Mouse (Mus musculus) forebrain, embryonic 11.5 days (tissue): Measurements from ENCODE around the gene Nup35. TPM values are rescaled to one million over a fixed set of nuclear protein-coding genes. Genes with fewer than 3 reads are reported as not detected.

Experiments
- ATAC-seq: fragments of 200-750 bp; cut with Nextera tagmentation; replicated peaks from 2 replicates; pipeline ENCODE4 v1.8.0; 2017; ENCODE audit warnings: moderate TSS enrichment; ENCODE audit not compliant: low FRiP score
- DNase-seq: peaks from one replicate; pipeline ENCODE4 v3.0.0-alpha.2; 2017; ENCODE audit warnings: low spot score
- H3K27ac ChIP-seq: fragments of 300-500 bp; sonication (generic); 2 replicates; pipeline ENCODE4 v1.5.1; 2014; ENCODE audit warnings: low read depth, low read length
- H3K27me3 ChIP-seq: fragments of 300-500 bp; sonication (generic); 2 replicates; pipeline ENCODE4 v1.6.1; 2014; ENCODE audit warnings: mild to moderate bottlenecking, low read length, mixed read lengths; ENCODE audit not compliant: control insufficient read depth, insufficient read depth
- H3K36me3 ChIP-seq: fragments of 300-500 bp; sonication (generic); 2 replicates; pipeline ENCODE4 v1.6.1; 2014; ENCODE audit warnings: mild to moderate bottlenecking, low read length, moderate library complexity, mixed read lengths; ENCODE audit not compliant: control insufficient read depth, insufficient read depth
- H3K4me1 ChIP-seq: fragments of 300-500 bp; sonication (generic); replicated peaks from 2 replicates; pipeline ENCODE4 v1.6.1; 2014; ENCODE audit warnings: low read length, mixed read lengths; ENCODE audit not compliant: control insufficient read depth, insufficient read depth
- H3K4me2 ChIP-seq: fragments of 300-500 bp; sonication (generic); 2 replicates; pipeline ENCODE4 v1.6.1; 2014; ENCODE audit warnings: low read depth, mild to moderate bottlenecking, low read length, moderate library complexity, mixed read lengths; ENCODE audit not compliant: severe bottlenecking
- H3K4me3 ChIP-seq: fragments of 300-500 bp; sonication (generic); 2 replicates; pipeline ENCODE4 v1.5.1; 2014; ENCODE audit warnings: low read depth, low read length
- H3K9ac ChIP-seq: fragments of 300-500 bp; sonication (generic); 2 replicates; pipeline ENCODE4 v1.6.1; 2014; ENCODE audit warnings: low read length
- H3K9me3 ChIP-seq: fragments of 300-500 bp; sonication (generic); 2 replicates; pipeline ENCODE4 v1.6.1; 2016; ENCODE audit warnings: low read length, mixed read lengths; ENCODE audit not compliant: control insufficient read depth
- WGBS: fragments of 180-500 bp; shearing (Covaris S2); extraction: QIAGEN DNeasy Blood & Tissue Kit; methylation state at CpG from one replicate; pipeline ENCODE4 v1.1.7; 2014; 5-methylcytosine and 5-hydroxymethylcytosine counted together
- polyA plus RNA-seq: library from polyadenylated mRNA; unstranded; fragments of >200 nt; fragmentation: Nextera tagmentation; extraction: Ambion mirVana; gene quantifications from 2 replicates; pipeline ENCODE4 v1.2.1, GENCODE M21; 2014

Gene Nup35
- polyA plus RNA-seq, 1 experiment from 2014 or later = 66.4 TPM

GRCm38 (mm10) chr2:80667396-80667964 is 50.4 kb downstream of the Nup35 start:
- 87% methylated on average over 5 of the region's 5 CpGs for WGBS

DNA sequence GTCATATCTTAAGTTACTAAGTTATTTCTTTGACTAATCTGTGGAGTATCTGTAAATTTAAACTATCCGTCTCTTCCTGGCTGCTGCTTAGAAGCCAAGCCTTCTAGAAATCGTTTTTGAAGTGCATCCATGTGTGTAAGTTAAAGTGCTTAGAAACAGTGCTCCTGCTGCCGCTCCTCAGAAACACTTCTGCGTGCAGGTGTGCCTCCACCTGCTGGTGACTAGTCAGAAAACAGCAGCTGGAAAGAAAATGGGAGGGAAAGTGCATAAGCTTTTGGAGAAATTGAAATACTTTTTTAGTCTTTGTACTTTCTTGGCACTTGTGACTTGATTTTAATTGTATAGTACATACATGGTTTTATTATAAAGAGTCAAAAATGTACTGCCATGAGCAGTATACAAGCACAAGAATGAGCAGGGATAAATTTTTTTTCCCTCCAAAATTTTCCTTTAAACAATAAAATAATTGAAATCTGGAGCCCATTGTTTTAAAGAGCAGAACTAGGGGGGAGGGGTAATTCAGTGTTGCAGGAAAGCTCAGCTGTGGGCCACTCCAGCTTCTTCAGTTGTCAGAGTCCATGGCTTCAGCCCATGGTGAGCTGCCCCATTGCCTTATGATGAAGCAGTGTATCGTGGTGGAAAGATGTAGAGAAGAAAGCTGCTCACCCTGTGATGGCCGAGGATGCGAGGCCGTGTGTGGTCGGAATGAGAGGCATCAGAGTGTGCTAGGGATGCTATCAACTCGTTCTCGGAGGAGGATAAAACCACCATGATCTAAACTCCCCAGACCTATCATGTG is 53.0 kb downstream of the Nup35 start:
- no peak overlapping the region for H3K27ac ChIP-seq
- ATAC-seq = peak; percentile 57

More at GRCm38 (mm10) chr2:80667396-80667964, 50.4 kb downstream of the Nup35 start:
- H3K4me2 ChIP-seq = no peak overlapping the region
- H3K27ac ChIP-seq = no peak overlapping the region
- no peak for DNase-seq
- H3K9ac ChIP-seq = no peak overlapping the region
- no peaks in the 10 kb centered on the region; the same call in 1 of the 2 replicates for H3K36me3 ChIP-seq
- H3K4me1 ChIP-seq = 0 out of 2 replicates have a peak, but pooled peaks cover 3% of the 10 kb centered on the region
- no peak for ATAC-seq
- H3K4me3 ChIP-seq = no peak overlapping the region
- H3K27me3 ChIP-seq = no peaks in the 10 kb centered on the region
- no peaks in the 10 kb centered on the region for H3K9me3 ChIP-seq

DNA sequence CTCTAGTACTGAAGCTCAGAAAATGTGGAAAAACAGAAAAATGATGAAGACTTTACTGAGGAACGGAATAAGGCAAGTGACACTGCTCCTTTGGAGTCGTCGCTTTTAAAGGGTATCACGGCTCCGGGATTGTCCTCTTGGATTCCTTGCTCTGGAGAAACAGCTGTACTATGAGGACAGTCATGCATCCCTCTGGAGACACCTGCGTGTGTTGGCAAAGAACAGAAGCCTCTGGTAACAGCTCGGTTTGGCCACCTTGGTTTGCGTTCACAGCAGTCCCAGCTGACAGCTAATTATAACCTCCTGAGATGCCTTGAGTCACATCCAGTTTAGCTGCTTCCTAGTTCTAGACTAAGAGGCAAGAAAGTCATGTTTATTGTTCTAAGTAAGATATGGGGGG is 61.8 kb downstream of the Nup35 start:
- DNase-seq (no peak), ATAC-seq (no peak)
- Histone ChIP-seq H3K9ac (no peak overlapping the region), H3K4me3 (no peak overlapping the region), H3K27ac (no peak overlapping the region), H3K36me3 (no peaks in the 10 kb centered on the region), H3K9me3 (no peaks in the 10 kb centered on the region), H3K4me2 (no peak overlapping the region), H3K27me3 (no peaks in the 10 kb centered on the region), H3K4me1 (no peaks in the 10 kb centered on the region)
- 94% methylated on average over 8 of the region's 8 CpGs for WGBS

More for the DNA sequence above, 53.0 kb downstream of the Nup35 start:
- Histone ChIP-seq H3K4me1 (0 out of 2 replicates have a peak, but pooled peaks cover 3% of the 10 kb centered on the region), H3K9me3 (no peaks in the 10 kb centered on the region), H3K9ac (no peak overlapping the region), H3K4me3 (no peak overlapping the region), H3K27me3 (no peaks in the 10 kb centered on the region), H3K36me3 (no peaks in the 10 kb centered on the region), H3K4me2 (no peak overlapping the region)
- no peak for DNase-seq
- 66% methylated on average over 11 of the region's 11 CpGs for WGBS

DNA sequence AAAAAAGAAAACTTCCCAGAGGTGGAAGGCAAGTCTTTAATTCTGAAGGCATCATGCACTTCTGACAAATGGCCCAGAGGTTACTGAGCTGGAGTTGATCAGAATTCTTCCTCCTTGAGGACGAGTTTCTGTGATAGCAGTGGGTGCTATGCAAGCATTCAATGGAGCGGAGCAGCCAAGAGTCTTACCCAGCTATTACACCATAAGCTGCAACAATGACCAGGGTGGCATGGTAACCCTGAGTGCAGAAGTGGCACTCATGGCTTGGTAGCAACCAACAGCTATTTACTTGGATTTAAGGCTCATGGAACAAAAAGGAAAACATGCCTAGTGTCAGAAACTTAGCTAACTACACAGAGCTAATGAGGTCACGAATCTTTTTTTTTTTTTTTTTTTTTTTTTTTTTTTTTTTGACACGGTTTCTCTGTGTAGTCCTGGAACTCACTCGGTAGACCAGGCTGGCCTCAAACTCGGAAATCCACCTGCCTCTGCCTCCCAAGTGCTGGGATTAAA is 66.7 kb downstream of the Nup35 start:
- no peak for DNase-seq
- Histone ChIP-seq H3K9ac (no peak overlapping the region), H3K4me1 (no peaks in the 10 kb centered on the region), H3K27ac (no peak overlapping the region), H3K4me2 (no peak overlapping the region), H3K36me3 (no peaks in the 10 kb centered on the region), H3K4me3 (no peak overlapping the region), H3K9me3 (no peaks in the 10 kb centered on the region), H3K27me3 (no peaks in the 10 kb centered on the region)
- 82% methylated on average over 6 of the region's 6 CpGs for WGBS
- ATAC-seq = no peak

DNA sequence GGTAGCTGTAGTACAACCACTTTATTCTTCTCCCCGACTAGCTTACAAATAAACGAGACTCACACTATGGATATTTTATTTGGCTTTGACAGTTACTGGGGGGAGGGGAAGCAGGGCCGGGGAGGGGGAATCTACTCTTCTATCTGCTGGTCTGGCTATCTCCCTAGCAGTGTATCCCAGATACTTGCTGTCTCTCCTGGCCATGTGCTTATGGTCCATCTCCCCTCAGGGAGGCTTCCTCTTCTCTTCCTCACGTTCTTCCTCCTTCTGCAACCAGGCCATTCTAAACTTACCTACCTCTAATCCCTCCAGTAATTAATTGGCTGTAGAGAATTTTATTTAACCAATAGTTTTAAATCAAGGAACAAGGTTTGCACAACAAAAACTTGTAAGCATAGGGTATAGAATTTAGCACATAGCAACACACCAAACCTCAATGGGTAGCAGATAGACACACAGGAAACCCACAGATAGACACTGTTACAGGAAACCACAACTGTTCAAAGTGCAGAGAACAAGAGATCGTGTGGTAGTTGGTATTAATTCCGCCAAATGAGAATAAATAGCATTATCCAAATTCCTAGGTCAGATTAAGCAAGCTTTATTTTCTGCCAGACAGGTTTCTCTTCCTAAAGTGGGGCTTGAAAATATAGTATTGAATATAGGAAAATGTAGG is 67.5 kb downstream of the Nup35 start:
- H3K9me3 ChIP-seq = no peaks in the 10 kb centered on the region
- H3K27ac ChIP-seq = no peak overlapping the region
- WGBS = 85% methylated on average over 6 of the region's 6 CpGs
- no peak overlapping the region for H3K9ac ChIP-seq
- ATAC-seq (no peak), DNase-seq (no peak)
- H3K4me1 ChIP-seq = no peaks in the 10 kb centered on the region
- no peak overlapping the region for H3K4me3 ChIP-seq
- no peak overlapping the region for H3K4me2 ChIP-seq
- no peaks in the 10 kb centered on the region for H3K27me3 ChIP-seq
- no peaks in the 10 kb centered on the region for H3K36me3 ChIP-seq

DNA sequence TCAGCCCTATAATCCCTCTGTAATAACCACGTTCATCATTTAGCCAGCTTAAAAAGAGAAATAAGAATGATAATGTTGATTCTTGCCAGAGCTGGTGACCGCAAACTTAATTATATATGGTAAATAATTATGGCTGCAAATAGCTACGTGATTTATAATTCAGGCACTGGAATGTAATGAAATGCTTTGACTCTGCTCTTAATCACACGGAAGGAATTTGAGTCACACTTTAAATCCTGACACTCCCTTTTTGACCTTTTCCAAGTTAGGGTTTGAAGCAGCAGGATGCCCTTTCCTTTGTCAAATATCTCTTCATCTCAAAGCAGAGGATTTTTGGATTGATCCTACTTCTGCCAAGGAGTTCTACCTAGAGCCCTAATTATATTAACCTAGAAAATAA is 71.2 kb downstream of the Nup35 start:
- Histone ChIP-seq H3K4me3 (no peak overlapping the region), H3K36me3 (no peaks in the 10 kb centered on the region), H3K27me3 (no peaks in the 10 kb centered on the region), H3K9ac (no peak overlapping the region), H3K27ac (no peak overlapping the region), H3K4me2 (no peak overlapping the region), H3K4me1 (no peaks in the 10 kb centered on the region), H3K9me3 (no peaks in the 10 kb centered on the region)
- DNase-seq = no peak
- 27% methylated on average over 4 of the region's 4 CpGs for WGBS
- no peak for ATAC-seq

DNA sequence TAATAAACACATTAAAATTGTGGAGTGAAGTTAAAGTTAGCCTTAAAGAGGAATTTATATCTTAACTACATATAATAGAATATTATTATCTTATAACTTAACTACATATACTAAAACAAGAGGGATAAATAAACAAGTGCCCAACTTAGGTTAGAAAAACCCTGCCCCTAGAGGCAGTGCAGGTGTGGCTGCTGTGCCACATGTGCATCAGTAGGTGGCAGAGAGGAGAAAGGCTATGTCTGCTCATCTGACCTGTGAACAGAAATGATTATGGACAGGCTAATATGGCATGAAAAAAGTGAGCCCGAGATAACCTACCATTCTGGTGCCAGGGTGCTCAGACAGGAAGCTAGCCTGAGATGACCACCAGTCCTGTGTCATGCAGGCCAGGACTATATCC is 90.4 kb downstream of the Nup35 start:
- no peak overlapping the region for H3K4me2 ChIP-seq
- no peak overlapping the region for H3K27ac ChIP-seq
- ATAC-seq (no peak), DNase-seq (no peak)
- no peaks in the 10 kb centered on the region for H3K9me3 ChIP-seq
- H3K4me3 ChIP-seq = no peak overlapping the region
- H3K4me1 ChIP-seq = no peaks in the 10 kb centered on the region
- no peaks in the 10 kb centered on the region for H3K36me3 ChIP-seq
- no peak overlapping the region for H3K9ac ChIP-seq
- WGBS = 78% methylated on average over 1 of the region's 1 CpGs
- H3K27me3 ChIP-seq = no peaks in the 10 kb centered on the region
